Mouse (Mus musculus) CH12.LX (cell line): ENCODE measurements around the gene Dennd1a. TPM values are rescaled to one million over a fixed set of nuclear protein-coding genes. Genes with fewer than 3 reads are reported as not detected.

Source experiments
- DNase-seq: peaks from one replicate; pipeline ENCODE4 v3.0.0-alpha.2; 2013; ENCODE audit errors: extremely low read depth
- H3K27ac ChIP-seq: 2 replicates; pipeline ENCODE4 v1.5.1; 2012; ENCODE audit warnings: low read depth, mild to moderate bottlenecking, control low read depth, moderate library complexity; ENCODE audit not compliant: insufficient read depth
- H3K27me3 ChIP-seq: replicated peaks from 2 replicates; pipeline ENCODE3; 2012; ENCODE audit warnings: inconsistent platforms
- H3K36me3 ChIP-seq, 2 experiments: replicated peaks in 1 of 2; 2 replicates each; pipeline versions ENCODE3 to v1.6.1; 2012; ENCODE audit warnings: inconsistent platforms in 1 of 2, low read length in 1 of 2, mild to moderate bottlenecking in 1 of 2, mixed read lengths in 1 of 2, moderate library complexity in 1 of 2; ENCODE audit not compliant: control insufficient read depth in 1 of 2, insufficient read depth in 1 of 2
- H3K4me1 ChIP-seq, 2 experiments: 2 replicates each; pipeline ENCODE4 v1.6.1; 2012; ENCODE audit warnings: inconsistent platforms in 1 of 2, moderate library complexity in 1 of 2; ENCODE audit not compliant: insufficient read depth in 2 of 2, control insufficient read depth in 1 of 2
- H3K4me2 ChIP-seq: 2 replicates; pipeline ENCODE4 v1.6.1; 2012; ENCODE audit warnings: low read depth, mild to moderate bottlenecking, control low read depth; ENCODE audit not compliant: poor library complexity, insufficient read depth, severe bottlenecking
- H3K4me3 ChIP-seq, 3 experiments: fragments of 150-350 bp in 1 of 3; sonication (generic) in 1 of 3; replicated peaks in 1 of 3; 2 replicates each; pipeline versions ENCODE3 to v1.5.1; 2011 to 2012; ENCODE audit warnings: low read depth in 2 of 3, low read length in 2 of 3, mild to moderate bottlenecking in 2 of 3, moderate library complexity in 2 of 3, control low read depth in 1 of 3, improper control_type of control experiment in 1 of 3, inconsistent platforms in 1 of 3, mixed read lengths in 1 of 3; ENCODE audit not compliant: poor library complexity in 1 of 3
- H3K79me2 ChIP-seq: replicated peaks from 2 replicates; pipeline ENCODE4 v1.6.1; 2012; ENCODE audit warnings: mild to moderate bottlenecking, moderate library complexity; ENCODE audit not compliant: control insufficient read depth, poor library complexity, insufficient read depth, severe bottlenecking; ENCODE audit errors: extremely low read depth
- H3K9ac ChIP-seq: 2 replicates; pipeline ENCODE4 v1.6.1; 2012; ENCODE audit warnings: low read depth, mild to moderate bottlenecking, control low read depth, moderate library complexity; ENCODE audit not compliant: insufficient read depth
- H3K9me3 ChIP-seq: replicated peaks from 2 replicates; pipeline ENCODE3; 2012; ENCODE audit warnings: low read length, inconsistent platforms, mixed read lengths
- CHD2 ChIP-seq: IDR thresholded peaks from 2 replicates; pipeline ENCODE4 v1.6.1; 2011; ENCODE audit warnings: low read length, improper control_type of control experiment
- CTCF ChIP-seq, 2 experiments: IDR thresholded peaks in 1 of 2; conservative IDR thresholded peaks in 1 of 2; 2 replicates each; pipeline ENCODE4 v1.5.1; 2011 to 2012; ENCODE audit warnings: low read depth in 2 of 2, low read length in 2 of 2, improper control_type of control experiment in 1 of 2, inconsistent platforms in 1 of 2, mild to moderate bottlenecking in 1 of 2, moderate library complexity in 1 of 2
- E2F4 ChIP-seq: IDR thresholded peaks from 2 replicates; pipeline ENCODE4 v1.6.1; 2011; ENCODE audit warnings: low read depth, low read length, improper control_type of control experiment; ENCODE audit not compliant: insufficient replicate concordance
- ELF1 ChIP-seq: IDR thresholded peaks from 2 replicates; pipeline ENCODE4 v1.6.1; 2014; ENCODE audit warnings: low read depth, mild to moderate bottlenecking, inconsistent platforms, low read length, improper control_type of control experiment
- ETS1 ChIP-seq: conservative IDR thresholded peaks from 2 replicates; pipeline ENCODE4 v1.6.1; 2012; ENCODE audit warnings: low read depth, mild to moderate bottlenecking, inconsistent platforms, low read length, improper control_type of control experiment, moderate library complexity
- GABPA ChIP-seq: IDR thresholded peaks from 2 replicates; pipeline ENCODE4 v1.6.1; 2012; ENCODE audit warnings: low read depth, low read length, improper control_type of control experiment, inconsistent platforms; ENCODE audit not compliant: insufficient replicate concordance
- IRF4 ChIP-seq: IDR thresholded peaks from 2 replicates; pipeline ENCODE4 v1.6.1; 2014; ENCODE audit warnings: low read depth, mild to moderate bottlenecking, inconsistent platforms, low read length, improper control_type of control experiment
- JUN ChIP-seq: IDR thresholded peaks from 2 replicates; pipeline ENCODE4 v1.6.1; 2011; ENCODE audit warnings: low read depth, mild to moderate bottlenecking, low read length, improper control_type of control experiment, moderate library complexity; ENCODE audit not compliant: insufficient read depth
- KAT2A ChIP-seq: IDR thresholded peaks from 2 replicates; pipeline ENCODE4 v1.6.1; 2012; ENCODE audit warnings: low read length, improper control_type of control experiment, inconsistent platforms; ENCODE audit not compliant: insufficient replicate concordance
- MAFK ChIP-seq: IDR thresholded peaks from 2 replicates; pipeline ENCODE4 v1.6.1; 2011; ENCODE audit warnings: low read length, improper control_type of control experiment; ENCODE audit not compliant: insufficient replicate concordance
- MAX ChIP-seq: IDR thresholded peaks from 2 replicates; pipeline ENCODE4 v1.6.1; 2011; ENCODE audit warnings: low read length, improper control_type of control experiment
- MAZ ChIP-seq: IDR thresholded peaks from 2 replicates; pipeline ENCODE4 v1.6.1; 2012; ENCODE audit warnings: low read depth, mild to moderate bottlenecking, inconsistent platforms, low read length, improper control_type of control experiment, moderate library complexity
- MEF2A ChIP-seq: IDR thresholded peaks from 2 replicates; pipeline ENCODE4 v1.6.1; 2014; ENCODE audit warnings: low read depth, mild to moderate bottlenecking, inconsistent platforms, low read length, improper control_type of control experiment, borderline replicate concordance
- MXI1 ChIP-seq: IDR thresholded peaks from 2 replicates; pipeline ENCODE4 v1.6.1; 2011; ENCODE audit warnings: mild to moderate bottlenecking, low read depth, low read length, improper control_type of control experiment
- NELFE ChIP-seq: IDR thresholded peaks from 2 replicates; pipeline ENCODE4 v1.6.1; 2011; ENCODE audit warnings: low read depth, low read length, improper control_type of control experiment
- NRF1 ChIP-seq: IDR thresholded peaks from 2 replicates; pipeline ENCODE4 v1.6.1; 2014; ENCODE audit warnings: low read depth, mild to moderate bottlenecking, inconsistent platforms, low read length, improper control_type of control experiment, moderate library complexity
- POLR2A ChIP-seq: IDR thresholded peaks from 2 replicates; pipeline ENCODE4 v1.6.1; 2011; ENCODE audit warnings: low read depth, mild to moderate bottlenecking, improper control_type of control experiment, low read length
- POLR2AphosphoS2 ChIP-seq: IDR thresholded peaks from 2 replicates; pipeline ENCODE4 v1.6.1; 2011; ENCODE audit warnings: low read depth, low read length, improper control_type of control experiment
- RAD21 ChIP-seq: IDR thresholded peaks from 2 replicates; pipeline ENCODE4 v1.6.1; 2011; ENCODE audit warnings: low read depth, mild to moderate bottlenecking, low read length, improper control_type of control experiment, moderate library complexity
- RCOR1 ChIP-seq: conservative IDR thresholded peaks from 2 replicates; pipeline ENCODE4 v1.6.1; 2012; ENCODE audit warnings: low read depth, mild to moderate bottlenecking, inconsistent platforms, low read length, improper control_type of control experiment
- SIN3A ChIP-seq: IDR thresholded peaks from 2 replicates; pipeline ENCODE4 v1.6.1; 2012; ENCODE audit warnings: low read length, improper control_type of control experiment, inconsistent platforms
- SMC3 ChIP-seq: IDR thresholded peaks from 2 replicates; pipeline ENCODE4 v1.6.1; 2011; ENCODE audit warnings: low read depth, low read length, improper control_type of control experiment
- UBTF ChIP-seq: IDR thresholded peaks from 2 replicates; pipeline ENCODE4 v1.6.1; 2012; ENCODE audit warnings: low read depth, mild to moderate bottlenecking, inconsistent platforms, low read length, improper control_type of control experiment, moderate library complexity
- USF1 ChIP-seq: IDR thresholded peaks from 2 replicates; pipeline ENCODE4 v1.6.1; 2014; ENCODE audit warnings: low read depth, mild to moderate bottlenecking, inconsistent platforms, low read length, improper control_type of control experiment
- USF2 ChIP-seq: conservative IDR thresholded peaks from 2 replicates; pipeline ENCODE4 v1.6.1; 2011; ENCODE audit warnings: low read depth, low read length, improper control_type of control experiment
- ZKSCAN1 ChIP-seq: IDR thresholded peaks from 2 replicates; pipeline ENCODE4 v1.6.1; 2012; ENCODE audit warnings: low read depth, inconsistent platforms, low read length, improper control_type of control experiment, borderline replicate concordance
- ZMIZ1 ChIP-seq: IDR thresholded peaks from 2 replicates; pipeline ENCODE4 v1.6.1; 2012; ENCODE audit warnings: low read depth, mild to moderate bottlenecking, inconsistent platforms, low read length, improper control_type of control experiment
- ZNF384 ChIP-seq: IDR thresholded peaks from 2 replicates; pipeline ENCODE4 v1.6.1; 2012; ENCODE audit warnings: low read depth, low read length, improper control_type of control experiment, inconsistent platforms
- dilution Hi-C: fragments of 300-500 bp; cut with MboI; formaldehyde crosslinking; loops from 2 replicates; pipeline ENCODE4 v1.14.3; 2020; ENCODE audit warnings: low sequenced_read_pairs; ENCODE audit not compliant: extremely low pct_unique_long_range_greater_than_20kb, extremely low pct_ligation_motif_present
- in situ Hi-C: fragments of 300-500 bp; cut with MboI; formaldehyde crosslinking; loops from 3 replicates; pipeline ENCODE4 v1.14.3; 2019; ENCODE audit warnings: low sequenced_read_pairs, low pct_ligation_motif_present, low pct_unique_long_range_greater_than_20kb, mixed read lengths
- polyA plus RNA-seq: library from polyadenylated mRNA; unstranded; fragments of >175 nt; gene quantifications from 2 replicates; pipeline ENCODE4 v1.2.1, GENCODE M21; 2012; ENCODE audit warnings: low read depth; ENCODE audit not compliant: insufficient read length
- total RNA-seq, 2 experiments: library from RNA; depleted of rRNA; stranded (reverse); fragments of 300-350 nt in 1 of 2; fragments of >200 nt in 1 of 2; gene quantifications; 2 replicates each; pipeline ENCODE4 v1.2.3; 2012 to 2014

Dennd1a gene
- total and polyA plus RNA-seq, 3 experiments = 2.7 to 7.3 (median 4.3) TPM

DNA sequence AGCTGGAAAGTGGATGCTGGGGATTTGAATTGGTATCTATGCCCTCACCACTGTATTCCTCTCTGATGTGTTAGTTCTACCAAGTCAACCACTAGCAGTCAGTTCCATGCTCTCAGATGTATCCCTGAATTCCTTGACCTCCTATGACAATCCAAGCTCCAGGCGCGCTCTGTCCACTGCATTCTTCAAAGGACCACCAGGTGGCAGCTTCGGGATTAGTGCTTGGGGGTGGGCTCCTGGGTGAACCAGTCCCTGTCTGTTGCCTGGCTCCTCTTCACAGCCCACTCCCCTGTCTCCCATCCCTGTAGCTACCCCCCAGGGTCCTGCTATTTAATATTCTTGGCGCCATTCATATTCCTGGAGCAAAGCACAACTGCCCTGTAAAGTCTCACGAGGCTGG, 512.6 kb downstream of the Dennd1a start:
- DNase-seq = peak; percentile 31

DNA sequence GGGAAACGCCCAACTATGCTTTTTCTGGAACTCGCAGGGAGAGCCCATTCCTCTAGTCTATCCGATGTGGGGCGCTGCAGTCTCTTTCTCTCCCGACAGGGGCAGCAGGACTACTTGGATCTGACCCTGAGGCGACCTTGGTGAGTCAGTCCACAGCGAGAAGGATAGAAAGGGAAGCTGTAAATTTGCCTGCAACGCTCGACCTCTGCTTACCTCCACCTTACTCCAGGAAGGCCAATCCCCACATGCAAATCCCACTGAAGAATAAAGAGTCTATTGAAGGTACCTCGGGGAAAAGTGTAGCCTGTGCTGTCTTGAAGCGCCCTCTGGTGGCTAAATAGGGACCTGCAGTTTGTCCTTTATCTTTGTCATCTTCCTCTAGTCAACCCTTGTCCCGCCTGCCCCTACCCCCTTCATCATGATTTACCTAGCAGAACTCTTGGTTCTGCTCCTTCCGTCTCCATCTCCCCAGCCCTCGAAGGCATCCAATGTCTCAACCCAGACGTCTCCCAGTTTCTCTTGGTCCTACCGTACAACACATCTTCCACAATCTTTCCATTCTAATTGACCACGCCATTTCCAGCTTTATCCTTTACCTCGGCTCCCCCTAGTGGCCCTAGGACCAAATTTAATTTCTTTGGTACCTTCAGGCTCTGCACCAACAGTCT, 515.4 kb downstream of the Dennd1a start:
- Histone ChIP-seq H3K4me3 (peak overlapping the region; percentile 45 to 58 (median 58)), H3K4me1 (peaks cover 30 to 51% of the 10 kb centered on the region in 2 experiments), H3K27ac (peak overlapping the region; percentile 66), H3K79me2 (no peaks in the 10 kb centered on the region), H3K27me3 (no peaks in the 10 kb centered on the region), H3K9ac (peak overlapping the region; percentile 49; the same call in 1 of the 2 replicates), H3K4me2 (peak overlapping the region; percentile 79), H3K36me3 (no peaks in the 10 kb centered on the region), H3K9me3 (no peaks in the 10 kb centered on the region)
- in situ Hi-C loops = loop anchor here (10.0 kb wide), 2 partner anchors 267 to 397 kb away; no protein-coding TSS in a partner anchor
- DNase-seq = peak; percentile 93
- dilution Hi-C loops = no loop called here
- TF ChIP-seq RAD21 (peak; percentile 80), USF2 (no peak; the same call in 1 of the 2 replicates), MAZ (no peak), MXI1 (peak; percentile 25; the same call in 1 of the 2 replicates), KAT2A (no peak), ZNF384 (peak; percentile 60), ZKSCAN1 (no peak), JUN (no peak), IRF4 (peak; percentile 42; the same call in 1 of the 2 replicates), RCOR1 (peak; percentile 44; the same call in 1 of the 2 replicates), ZMIZ1 (no peak), MEF2A (peak; percentile 65), E2F4 (no peak; the same call in 1 of the 2 replicates), GABPA (no peak), SIN3A (peak; percentile 52; the same call in 1 of the 2 replicates), UBTF (no peak; the same call in 1 of the 2 replicates), CTCF (conservative IDR thresholded peaks at IDR 0.05 in 1 of 2, IDR thresholded peaks at IDR 0.05 in 1 of 2; ENCODE audit: low read depth in 2 of 2, low read length in 2 of 2) (peak; percentile 71 to 94), USF1 (no peak), ELF1 (peak; percentile 41; the same call in 1 of the 2 replicates), SMC3 (peak; percentile 87), NELFE (peak; percentile 58; the same call in 1 of the 2 replicates), POLR2A (no peak), NRF1 (no peak; the same call in 1 of the 2 replicates), MAX (peak; percentile 8; the same call in 1 of the 2 replicates)

More for the DNA sequence above, 512.6 kb downstream of the Dennd1a start:
- Histone ChIP-seq H3K4me3 (no peak overlapping the region), H3K4me2 (no peak overlapping the region), H3K9ac (no peak overlapping the region), H3K27me3 (no peaks in the 10 kb centered on the region), H3K4me1 (peaks cover 11 to 26% of the 10 kb centered on the region in 2 experiments), H3K79me2 (no peaks in the 10 kb centered on the region), H3K36me3 (no peaks in the 10 kb centered on the region), H3K9me3 (no peaks in the 10 kb centered on the region), H3K27ac (no peak overlapping the region)
- TF ChIP-seq SMC3 (peak; percentile 84), POLR2A (no peak), ZKSCAN1 (no peak), MAZ (no peak), USF2 (no peak), POLR2AphosphoS2 (no peak), USF1 (no peak), MXI1 (no peak), IRF4 (no peak), ETS1 (no peak), NELFE (no peak), CHD2 (no peak), MAFK (no peak), UBTF (no peak), RAD21 (peak; percentile 41), SIN3A (no peak), CTCF (conservative IDR thresholded peaks at IDR 0.05 in 1 of 2, IDR thresholded peaks at IDR 0.05 in 1 of 2; ENCODE audit: low read depth in 2 of 2, low read length in 2 of 2) (peak; percentile 29 to 73)
- in situ Hi-C loops (loop anchor here (10.0 kb wide), 2 partner anchors 270 to 400 kb away; no protein-coding TSS in a partner anchor), dilution Hi-C loops (no loop called here)
